Mouse (Mus musculus): ENCODE results near the gene Rbm17.
A peak's percentile ranks its signal among the peaks of the same experiment; 100 is the strongest.
"Not testable (repeated sequence)": the region's sequence is repeated elsewhere in the genome, so short reads cannot be mapped to it uniquely, and the experiment has no call there.

Rbm17 gene

DNA sequence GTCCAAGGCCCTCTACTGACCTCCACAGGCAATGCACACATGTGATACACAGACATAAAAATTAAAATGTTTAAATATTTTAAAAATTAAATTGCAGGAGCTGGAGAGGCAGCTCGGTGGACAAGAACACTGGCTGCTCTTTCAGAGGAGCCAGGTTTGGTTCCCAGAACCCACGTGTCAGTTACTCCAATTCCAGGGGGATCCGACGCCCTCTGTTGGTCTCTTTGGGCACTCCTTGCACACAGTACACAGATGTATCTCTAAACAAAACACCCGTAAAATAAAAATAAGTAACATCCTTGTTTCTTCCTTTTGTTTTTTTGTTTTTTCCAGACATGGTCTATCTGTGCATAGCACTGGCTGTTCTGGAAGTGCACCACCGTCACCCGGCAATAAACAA lies 60.8 kb downstream of the Rbm17 start:
- no peak for DNase-seq

DNA sequence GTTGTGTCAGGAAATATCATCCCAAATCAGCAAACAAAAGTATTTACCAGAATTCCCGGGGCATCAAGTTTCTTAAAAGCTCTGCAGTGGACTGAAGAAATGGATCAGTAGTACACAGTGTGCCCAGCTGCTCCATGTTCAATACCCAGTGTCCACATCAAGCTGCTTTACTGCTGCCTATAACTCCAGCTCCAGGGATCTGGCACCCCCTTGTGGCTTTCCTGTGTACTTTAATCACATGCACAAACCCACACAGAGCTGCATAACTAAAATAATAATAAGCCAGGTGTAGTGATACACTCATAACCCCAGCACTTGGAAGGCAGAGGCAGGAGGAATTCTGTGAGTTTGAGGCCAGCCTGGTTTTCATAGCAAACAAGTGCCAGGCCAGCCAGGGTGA lies 61.3 kb downstream of the Rbm17 start:
- peak; percentile 76 to 84 for DNase-seq

DNA sequence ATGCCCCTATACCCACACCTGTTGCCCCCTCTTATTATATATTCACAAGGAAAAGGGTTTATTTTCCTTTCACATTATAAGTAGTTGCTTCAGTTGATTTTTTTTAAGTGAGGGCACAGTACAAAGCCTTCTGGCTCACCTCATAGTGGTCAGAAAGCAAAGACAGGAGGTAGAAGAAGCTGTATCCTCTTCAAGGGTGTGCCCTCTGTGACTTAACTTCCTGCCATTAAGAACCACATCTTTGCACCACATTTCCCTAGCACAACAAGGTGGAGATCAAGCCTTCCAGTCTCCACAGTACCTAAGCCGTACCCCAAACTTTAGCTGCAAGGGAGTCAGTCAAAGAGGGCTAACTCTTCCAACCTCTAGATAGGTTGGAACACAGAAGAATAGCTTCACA lies 61.8 kb downstream of the Rbm17 start:
- DNase-seq: no peak

DNA sequence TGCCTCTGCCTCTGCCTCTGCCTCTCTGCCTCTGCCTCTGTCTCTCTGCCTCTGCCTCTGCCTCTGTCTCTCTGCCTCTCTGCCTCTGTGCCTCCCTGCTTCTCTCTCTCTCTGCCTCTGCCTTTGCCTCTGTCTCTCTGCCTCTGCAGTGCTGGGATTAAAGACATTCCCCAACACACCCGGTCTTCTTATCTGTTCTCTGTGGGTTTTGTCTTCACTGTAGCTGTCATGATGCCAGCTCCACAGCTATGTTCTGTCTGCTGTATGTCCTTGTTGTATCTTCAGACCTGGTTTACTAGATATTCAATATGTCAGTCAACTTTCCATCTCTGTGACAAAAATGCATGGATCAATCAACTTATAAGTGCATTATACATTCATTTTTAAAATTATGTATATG lies 62.4 kb downstream of the Rbm17 start:
- not testable (repeated sequence) for DNase-seq

DNA sequence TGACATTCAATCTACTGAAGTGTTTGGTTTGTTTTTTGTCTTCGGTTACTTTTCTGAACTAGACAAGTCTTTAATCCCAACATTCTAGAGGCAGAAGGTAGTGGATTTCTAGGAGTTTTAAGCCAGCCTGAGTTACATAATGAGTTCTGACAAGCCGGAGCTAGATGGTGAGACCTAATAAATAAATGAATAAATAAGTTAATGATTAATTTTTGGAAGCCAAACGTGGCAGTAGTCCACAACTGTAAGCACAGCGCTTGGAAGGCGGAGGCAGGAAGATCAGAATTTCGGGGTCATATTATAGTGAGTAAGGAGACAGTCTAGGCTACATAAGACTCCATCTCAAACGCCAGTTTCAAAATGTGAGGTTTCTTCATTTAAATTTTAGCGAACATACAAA lies 68.0 kb downstream of the Rbm17 start:
- DNase-seq: no peak

Data from lung, adult 18-20 months (tissue).